Mouse (Mus musculus) layer of hippocampus, adult 2 months (tissue): ENCODE results near the gene Pparg. TPM values are rescaled to one million over a fixed set of nuclear protein-coding genes. Genes with fewer than 3 reads are reported as not detected.

Experiments
- DNase-seq, 2 experiments: peaks; one replicate each; pipeline ENCODE4 v3.0.0; 2022; ENCODE audit warnings: low spot score in 2 of 2
- H3K27ac ChIP-seq: fragments of 200-600 bp; 2 replicates; pipeline ENCODE4 v1.8.1; 2022
- H3K4me3 ChIP-seq: fragments of 200-600 bp; 2 replicates; pipeline ENCODE4 v1.8.1; 2022; ENCODE audit warnings: mild to moderate bottlenecking
- CTCF ChIP-seq: fragments of 200-600 bp; conservative IDR thresholded peaks from 2 replicates; pipeline ENCODE4 v1.8.1; 2022; ENCODE audit warnings: antibody characterized with exemption, mild to moderate bottlenecking, moderate library complexity
- total RNA-seq, 2 experiments: library from RNA; stranded (reverse); gene quantifications; 2 replicates each; pipeline ENCODE4 v1.2.3; 2021

The Pparg gene
- total RNA-seq, 2 experiments from 2014 or later: 2.8 to 3.0 TPM

- DNase-seq: no peak
- H3K4me3 ChIP-seq: no peak overlapping the region
- no peak for TF ChIP-seq CTCF
- H3K27ac ChIP-seq: no peak overlapping the region
Measured at GRCm38 (mm10) chr6:115333099-115333694, 27.6 kb upstream of the Pparg start.

GRCm38 (mm10) chr6:115335536-115335935 is 25.2 kb upstream of the Pparg start:
- no peak for TF ChIP-seq CTCF
- no peak overlapping the region for H3K4me3 ChIP-seq
- no peak for DNase-seq
- no peak overlapping the region for H3K27ac ChIP-seq

DNA sequence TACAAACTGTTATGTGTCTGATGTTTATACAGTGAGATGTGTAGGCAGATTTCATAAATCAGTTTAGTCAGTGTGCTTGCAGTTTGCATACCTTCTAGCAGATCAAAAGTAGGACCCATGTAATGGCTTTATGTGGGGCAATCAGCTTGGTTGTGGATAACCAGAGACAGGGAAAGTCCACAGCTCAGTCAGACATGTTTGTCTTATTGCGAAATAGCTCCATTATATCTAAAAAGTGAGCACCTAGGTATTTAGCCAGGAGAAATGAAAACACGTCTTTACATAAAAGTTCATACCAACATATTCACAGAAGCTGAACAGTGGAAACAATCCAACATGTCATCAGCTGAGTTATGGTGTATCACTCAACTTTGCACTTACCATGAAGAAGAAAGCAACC is 20.7 kb upstream of the Pparg start:
- DNase-seq: no peak
- no peak overlapping the region for H3K27ac ChIP-seq
- no peak for TF ChIP-seq CTCF
- no peak overlapping the region for H3K4me3 ChIP-seq

DNA sequence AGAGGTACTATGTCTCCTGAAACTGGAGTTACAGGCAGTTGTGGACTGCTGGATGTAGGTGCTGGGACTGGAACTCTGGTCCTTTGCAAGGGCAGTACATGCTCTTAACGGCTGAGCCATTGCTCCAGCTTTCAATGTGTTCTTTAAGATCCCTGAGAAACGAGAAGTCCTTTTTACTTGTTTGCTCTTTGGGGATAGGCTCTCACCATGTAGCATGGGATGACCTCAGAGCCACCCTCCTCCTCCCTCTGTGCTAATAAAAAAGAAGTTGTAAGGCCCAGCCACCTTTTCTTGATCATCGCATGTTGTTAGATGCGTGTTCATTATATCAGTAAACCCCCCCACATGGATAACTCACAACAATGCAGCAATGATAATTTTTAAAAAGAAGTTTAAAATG is 17.7 kb upstream of the Pparg start:
- Histone ChIP-seq H3K4me3 (no peak overlapping the region), H3K27ac (no peak overlapping the region)
- no peak for TF ChIP-seq CTCF
- no peak for DNase-seq

- Histone ChIP-seq H3K27ac (no peak overlapping the region), H3K4me3 (no peak overlapping the region)
- no peak for DNase-seq
- TF ChIP-seq CTCF: no peak
Measured at GRCm38 (mm10) chr6:115343570-115343969, 17.2 kb upstream of the Pparg start.

DNA sequence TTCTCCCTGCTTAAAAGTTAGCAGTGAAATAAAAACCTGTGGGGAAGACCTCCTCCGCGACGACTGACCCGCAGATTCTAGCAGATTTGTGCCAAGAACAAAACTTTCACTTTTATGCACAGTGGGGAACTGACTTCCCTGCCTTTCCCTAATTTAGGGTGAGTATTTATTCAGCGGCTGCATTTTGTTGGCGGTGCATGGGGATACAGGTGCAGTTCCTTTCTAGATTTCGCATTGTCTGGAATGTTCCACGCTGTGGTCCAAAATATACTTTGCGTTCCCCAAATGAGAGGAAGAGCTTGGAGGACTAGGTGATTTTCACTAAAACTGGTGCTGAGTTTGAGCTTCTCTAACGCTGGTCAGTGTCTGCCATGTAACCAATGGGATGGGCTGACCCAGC is 16.6 kb upstream of the Pparg start:
- no peak overlapping the region for H3K4me3 ChIP-seq
- DNase-seq: no peak
- no peak overlapping the region for H3K27ac ChIP-seq
- no peak for TF ChIP-seq CTCF

DNA sequence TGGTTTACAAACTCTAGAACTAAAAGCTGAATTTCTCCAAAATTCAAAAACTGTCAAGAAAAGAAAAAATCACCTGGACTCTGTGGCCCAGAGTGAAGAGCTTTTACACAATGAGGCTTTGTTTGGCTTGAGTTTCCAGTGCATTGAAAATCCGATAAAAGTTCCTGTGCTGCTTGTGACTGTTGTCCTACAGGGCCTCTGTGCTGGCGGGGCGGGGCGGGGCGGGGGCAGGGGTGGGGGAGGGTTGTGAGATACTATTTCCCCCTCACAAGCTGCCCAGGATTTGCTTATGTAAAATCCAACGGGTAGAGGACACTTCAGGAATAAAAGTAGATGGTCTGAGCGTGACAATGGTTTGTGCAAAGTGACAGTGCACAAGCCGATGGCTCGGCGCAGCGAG is 16.2 kb upstream of the Pparg start:
- no peak for TF ChIP-seq CTCF
- Histone ChIP-seq H3K4me3 (no peak overlapping the region), H3K27ac (no peak overlapping the region)
- no peak for DNase-seq

DNA sequence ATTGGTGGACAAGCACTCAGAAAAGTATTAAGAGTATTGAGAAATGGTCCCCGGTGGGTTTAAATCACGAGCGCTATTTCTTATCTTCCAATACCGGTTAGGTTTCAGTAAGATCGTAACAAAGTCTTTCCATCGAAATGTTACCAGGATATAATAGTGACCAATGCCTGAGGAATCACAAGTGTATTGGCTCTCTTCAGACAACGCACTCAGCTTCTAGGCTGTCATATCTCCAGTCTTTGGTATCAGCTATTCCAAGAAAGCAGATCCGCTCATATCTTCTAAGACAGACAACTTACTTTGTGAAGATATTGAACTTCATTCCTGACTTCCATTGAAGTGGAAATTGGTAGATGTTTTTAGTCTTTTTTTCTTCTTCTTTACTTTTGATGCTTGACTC is 15.7 kb upstream of the Pparg start:
- Histone ChIP-seq H3K27ac (no peak overlapping the region), H3K4me3 (no peak overlapping the region)
- TF ChIP-seq CTCF: no peak
- no peak for DNase-seq

GRCm38 (mm10) chr6:115349641-115350464 is 10.9 kb upstream of the Pparg start:
- TF ChIP-seq CTCF: no peak
- DNase-seq: no peak
- Histone ChIP-seq H3K4me3 (no peak overlapping the region), H3K27ac (no peak overlapping the region)

DNA sequence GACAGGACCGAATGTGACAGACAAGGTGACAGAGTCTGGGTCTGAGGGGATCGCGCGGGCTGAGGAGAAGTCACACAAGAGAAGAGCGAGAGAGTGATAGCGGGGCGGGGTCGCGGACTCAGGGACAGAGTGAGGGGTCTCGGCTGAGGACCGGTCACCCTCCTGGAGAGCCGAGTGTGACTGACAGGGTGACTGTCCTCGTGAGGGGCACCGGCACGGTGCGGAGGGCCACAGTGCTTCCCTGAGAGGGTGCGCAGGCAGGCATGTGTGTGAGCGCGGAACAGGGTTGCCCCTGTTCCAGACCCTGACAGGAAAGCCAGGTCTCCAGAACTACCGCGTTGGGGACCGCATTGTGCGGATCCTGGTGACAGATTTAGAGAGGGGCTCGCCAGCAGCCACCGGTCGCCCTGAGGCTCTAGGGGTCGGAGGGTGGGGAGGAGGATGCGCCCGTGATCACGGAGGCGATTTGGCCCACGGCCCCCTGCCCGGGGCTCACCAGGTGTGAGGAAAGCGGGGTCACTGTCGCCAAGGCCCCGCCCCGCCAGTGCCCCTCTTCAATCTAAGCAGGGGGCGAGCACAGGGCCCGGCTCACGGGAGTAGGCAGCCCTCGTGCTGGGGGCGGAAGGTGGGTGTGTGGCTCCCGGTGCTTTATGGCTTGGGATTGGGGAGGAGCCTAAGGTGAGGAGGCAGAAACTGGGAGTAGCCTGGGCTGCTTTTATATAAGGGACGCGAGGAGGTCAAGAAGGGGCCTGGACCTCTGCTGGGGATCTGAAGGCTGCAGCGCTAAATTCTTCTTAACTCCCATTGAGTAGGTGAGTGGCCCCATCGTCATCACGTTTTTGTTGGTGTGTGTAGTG is 1.1 kb downstream of the Pparg start:
- DNase-seq: no peak
- Histone ChIP-seq H3K4me3 (peak overlapping the region; percentile 64), H3K27ac (peak overlapping the region; percentile 65; the same call in 1 of the 2 replicates)
- no peak for TF ChIP-seq CTCF

DNA sequence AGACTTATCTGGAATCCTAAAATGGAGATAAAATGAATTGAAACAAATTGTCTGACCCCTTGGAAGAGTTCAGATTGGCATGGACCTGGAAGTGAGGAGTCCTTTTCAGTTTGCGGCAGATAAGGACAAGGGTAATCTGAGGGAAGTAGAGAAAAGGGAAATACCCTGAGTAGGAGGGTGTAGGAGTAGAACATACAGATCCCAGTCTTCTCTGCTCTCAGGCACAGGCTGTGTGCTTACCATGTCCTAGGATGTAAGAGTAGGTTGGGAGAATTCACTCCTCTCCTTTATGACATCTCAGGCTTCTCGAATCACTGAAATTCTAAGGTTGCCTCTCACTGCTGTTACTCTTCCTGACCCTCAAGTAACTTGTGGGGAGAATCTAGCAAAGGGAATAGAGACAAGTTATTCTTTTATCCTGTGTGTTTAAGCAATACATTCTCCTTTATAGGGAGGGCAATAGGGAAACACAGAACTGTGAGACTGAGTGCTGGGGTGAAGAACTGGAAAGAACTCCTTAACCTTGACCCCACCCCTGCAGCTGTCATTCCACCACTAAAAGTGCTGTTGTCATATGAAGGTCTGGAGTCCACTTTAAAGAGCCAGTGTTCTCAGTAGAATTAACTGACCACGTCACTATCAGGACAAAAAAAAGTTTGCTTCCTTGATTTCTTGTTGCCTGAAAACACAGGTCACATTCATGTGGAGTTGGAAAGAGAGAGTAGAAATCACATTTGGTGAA is 6.3 kb downstream of the Pparg start:
- TF ChIP-seq CTCF: no peak
- no peak for DNase-seq
- Histone ChIP-seq H3K4me3 (no peak overlapping the region), H3K27ac (no peak overlapping the region)
